Mouse (Mus musculus): Measurements from ENCODE around the gene Smim9. TPM values are rescaled to one million over a fixed set of nuclear protein-coding genes. Genes with fewer than 3 reads are reported as not detected.

Smim9 gene
- polyA plus RNA-seq, 1 experiment from 2014 or later = not detected

DNA sequence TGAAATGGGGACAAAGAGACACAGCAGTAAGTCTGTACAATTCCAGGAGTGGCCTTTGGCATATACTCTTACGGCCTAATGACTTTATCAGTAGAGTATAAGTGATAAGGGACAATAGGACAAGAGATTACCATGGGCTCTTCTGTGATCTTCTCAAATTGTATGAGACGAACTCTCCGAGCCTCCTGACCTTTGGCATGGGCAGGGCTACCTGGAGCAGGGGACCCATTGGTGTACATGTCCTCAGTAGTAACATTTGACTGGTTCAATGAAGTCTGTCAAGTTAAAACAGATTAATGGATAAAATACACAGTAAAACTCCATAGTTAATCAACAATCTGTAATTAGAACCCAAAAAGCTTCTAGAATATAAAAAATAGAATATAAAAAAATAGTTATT is 38.0 kb downstream of the Smim9 start:
- DNase-seq (ENCODE audit: low spot score) = no peak
- H3K9me3 ChIP-seq (replicated peaks) = no peaks in the 10 kb centered on the region
- H3K27me3 ChIP-seq (ENCODE audit: low read depth, poor library complexity, severe bottlenecking) = no peaks in the 10 kb centered on the region
- H3K4me1 ChIP-seq = no peaks in the 10 kb centered on the region
- WGBS = 95% methylated on average over 3 of the region's 3 CpGs
- H3K27ac ChIP-seq = no peak overlapping the region
- no peak overlapping the region for H3K4me3 ChIP-seq
- no peaks in the 10 kb centered on the region; the same call in 1 of the 2 replicates for H3K36me3 ChIP-seq

DNA sequence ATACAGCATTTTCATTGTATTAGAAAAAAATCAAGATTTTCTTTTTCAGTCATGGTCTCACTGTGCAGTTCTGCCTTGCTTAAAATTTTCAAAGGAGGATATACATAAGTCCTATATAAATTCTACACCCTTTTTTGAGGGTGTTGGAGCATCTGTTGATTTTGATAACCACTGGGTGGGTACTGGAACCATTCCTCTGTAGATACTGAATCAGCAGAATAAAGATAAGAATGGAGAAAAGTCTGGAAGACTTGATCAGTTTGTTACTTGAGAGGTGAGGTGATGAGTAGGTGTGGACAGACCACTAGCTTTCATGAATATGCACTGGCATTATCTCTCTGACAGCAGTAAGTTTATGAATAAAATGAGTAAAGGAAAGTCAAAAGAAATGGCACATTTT is 48.0 kb downstream of the Smim9 start:
- H3K27me3 ChIP-seq (ENCODE audit: low read depth, poor library complexity, severe bottlenecking) = no peaks in the 10 kb centered on the region
- H3K4me3 ChIP-seq = no peak overlapping the region
- no peaks in the 10 kb centered on the region for H3K9me3 ChIP-seq (replicated peaks)
- DNase-seq (ENCODE audit: low spot score) = no peak
- H3K27ac ChIP-seq = no peak overlapping the region
- H3K4me1 ChIP-seq = no peaks in the 10 kb centered on the region
- H3K36me3 ChIP-seq = peaks cover 5% of the 10 kb centered on the region

DNA sequence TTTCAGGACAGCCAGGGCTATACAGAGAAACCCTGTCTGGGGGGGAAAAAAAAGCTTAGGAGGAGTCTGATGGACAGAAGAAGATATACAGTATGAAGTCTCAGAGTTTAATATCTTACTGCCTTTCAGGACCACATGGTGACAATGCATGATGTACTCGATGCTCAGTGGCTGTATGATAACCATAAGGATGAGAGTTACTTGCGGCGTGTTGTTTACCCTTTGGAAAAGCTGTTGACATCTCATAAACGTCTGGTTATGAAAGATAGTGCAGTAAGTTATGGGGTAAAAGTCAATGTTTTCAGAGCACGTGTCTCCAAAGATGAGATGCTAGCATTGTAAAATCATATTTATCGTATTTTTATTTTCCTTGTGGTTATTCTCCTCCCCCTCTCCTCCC is 61.3 kb downstream of the Smim9 start:
- Histone ChIP-seq H3K27me3 (ENCODE audit: low read depth, poor library complexity, severe bottlenecking) (no peaks in the 10 kb centered on the region), H3K9me3 (replicated peaks) (no peaks in the 10 kb centered on the region), H3K4me1 (no peaks in the 10 kb centered on the region), H3K27ac (no peak overlapping the region), H3K36me3 (peaks cover 88% of the 10 kb centered on the region), H3K4me3 (no peak overlapping the region)
- 91% methylated on average over 6 of the region's 6 CpGs for WGBS
- no peak for DNase-seq (ENCODE audit: low spot score)

DNA sequence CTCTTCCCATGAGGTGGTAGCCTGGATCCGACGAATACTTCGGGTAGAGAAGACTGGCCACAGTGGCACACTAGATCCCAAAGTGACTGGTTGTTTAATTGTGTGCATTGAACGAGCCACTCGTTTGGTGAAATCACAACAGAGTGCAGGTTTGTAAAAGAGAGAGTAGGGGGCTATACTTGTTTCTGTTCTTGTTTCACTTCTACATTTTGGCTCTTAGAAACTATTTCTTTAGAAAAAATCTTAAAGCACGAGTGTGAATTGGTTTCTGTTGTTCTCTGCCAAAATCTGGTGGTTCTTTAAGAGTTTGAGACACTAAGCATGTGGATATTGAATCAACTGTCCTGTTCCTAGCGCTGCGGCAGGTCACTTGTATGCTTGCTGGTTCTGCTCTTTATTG is 64.8 kb downstream of the Smim9 start:
- no peaks in the 10 kb centered on the region for H3K27me3 ChIP-seq (ENCODE audit: low read depth, poor library complexity, severe bottlenecking)
- H3K9me3 ChIP-seq (replicated peaks) = no peaks in the 10 kb centered on the region
- no peak overlapping the region for H3K27ac ChIP-seq
- H3K4me1 ChIP-seq = no peaks in the 10 kb centered on the region
- DNase-seq (ENCODE audit: low spot score) = no peak
- peaks cover 56% of the 10 kb centered on the region for H3K36me3 ChIP-seq
- WGBS = 95% methylated on average over 8 of the region's 8 CpGs
- no peak overlapping the region for H3K4me3 ChIP-seq

DNA sequence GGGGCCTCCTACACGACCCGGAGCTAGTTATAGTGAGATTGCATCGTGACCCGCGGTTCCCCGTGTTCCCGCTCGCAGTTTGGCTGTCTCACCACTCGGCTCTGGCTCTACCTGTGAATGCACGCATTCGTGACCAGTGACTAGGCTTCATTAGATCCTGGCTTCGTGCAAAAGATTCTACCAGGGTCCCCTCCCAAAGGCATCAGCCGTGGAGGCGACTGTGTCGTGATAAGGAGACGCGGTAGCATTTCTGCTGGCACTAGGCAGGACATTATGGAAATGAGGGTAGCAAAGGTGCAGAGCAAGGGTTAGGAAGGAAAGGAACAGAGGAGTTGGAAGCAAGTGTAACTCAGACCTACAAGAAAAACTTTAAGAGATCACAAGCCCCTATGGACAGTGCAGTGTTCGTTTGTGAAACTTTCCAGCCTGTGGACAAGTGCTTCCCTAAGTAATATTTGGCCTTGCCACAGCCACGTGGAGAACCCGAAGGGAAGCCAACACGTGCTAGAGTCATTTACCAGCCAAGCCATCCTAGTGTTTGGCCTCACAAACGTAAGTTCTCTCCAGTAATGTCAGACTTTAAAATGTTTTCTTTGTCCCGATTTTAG is 67.3 kb downstream of the Smim9 start:
- WGBS = 12% methylated on average over 23 of the region's 23 CpGs
- Histone ChIP-seq H3K36me3 (peaks cover 31% of the 10 kb centered on the region), H3K27me3 (ENCODE audit: low read depth, poor library complexity, severe bottlenecking) (no peaks in the 10 kb centered on the region), H3K4me1 (no peaks in the 10 kb centered on the region), H3K4me3 (peak overlapping the region; percentile 60), H3K27ac (peak overlapping the region; percentile 89), H3K9me3 (replicated peaks) (no peaks in the 10 kb centered on the region)
- DNase-seq (ENCODE audit: low spot score) = no peak

Other genes starting within 250 kb of the Smim9 start
- 0.46 and 0.65 TPM in 2 replicates for gene Gab3, start 78.3 kb downstream of the Smim9 start, polyA plus RNA-seq (2016; fragmentation: Nextera tagmentation; extraction: Ambion mirVana)
- 212 and 261 TPM in 2 replicates for gene Dkc1, start 67.9 kb downstream of the Smim9 start, polyA plus RNA-seq (2016; fragmentation: Nextera tagmentation; extraction: Ambion mirVana)
- 19.9 and 23.2 TPM in 2 replicates for gene Mpp1, start 32.8 kb downstream of the Smim9 start, polyA plus RNA-seq (2016; fragmentation: Nextera tagmentation; extraction: Ambion mirVana)
- gene Fundc2, start 218.6 kb upstream of the Smim9 start, polyA plus RNA-seq (2016; fragmentation: Nextera tagmentation; extraction: Ambion mirVana) = 27.6 and 32.5 TPM in 2 replicates
- gene F8, start 218.8 kb upstream of the Smim9 start, polyA plus RNA-seq (2016; fragmentation: Nextera tagmentation; extraction: Ambion mirVana) = 0.87 and 1.2 TPM in 2 replicates